Mouse (Mus musculus) neutrophil, adult 5-6 weeks (primary cell): ENCODE results near the gene Pnck. TPM values are rescaled to one million over a fixed set of nuclear protein-coding genes. Genes with fewer than 3 reads are reported as not detected.

ENCODE experiments used
- ATAC-seq: fragments of 151-379, 151-347 bp; 2 replicates; pipeline ENCODE4 v1.8.0; 2017; ENCODE audit warnings: mild to moderate bottlenecking, moderate TSS enrichment; ENCODE audit not compliant: insufficient number of reproducible peaks, poor library complexity, low FRiP score, severe bottlenecking; ENCODE audit errors: extremely low read depth
- total RNA-seq: library from RNA; stranded (forward); fragments of 200-1000 nt; gene quantifications from 2 replicates; pipeline ENCODE4 v1.2.3, GENCODE M21; 2017

Gene Pnck
- total RNA-seq, 1 experiment from 2014 or later = not detected

DNA sequence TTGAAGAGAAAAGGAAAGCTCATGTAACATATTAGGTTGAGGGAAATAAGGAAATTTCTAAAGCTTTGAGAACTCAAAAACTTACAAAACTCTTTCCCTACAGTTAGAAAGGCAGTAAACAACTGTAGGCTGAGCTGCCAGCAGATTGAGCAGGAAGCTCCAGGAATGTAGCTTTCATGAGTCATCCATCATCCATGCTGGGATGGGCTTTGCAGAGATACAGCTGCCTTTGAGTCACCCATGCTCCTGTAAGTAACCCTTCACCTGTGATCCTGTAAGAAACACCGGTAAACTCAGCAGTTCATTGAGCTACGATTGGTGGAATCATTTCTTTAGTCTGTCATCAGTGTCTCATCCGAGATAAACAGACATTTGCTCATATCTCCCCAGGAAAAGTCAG, 9.0 kb downstream of the Pnck start:
- no peak for ATAC-seq

GRCm38 (mm10) chrX:73645121-73645520, 14.8 kb downstream of the Pnck start:
- no peak for ATAC-seq

GRCm38 (mm10) chrX:73639901-73640469, 19.9 kb downstream of the Pnck start:
- no peak for ATAC-seq

DNA sequence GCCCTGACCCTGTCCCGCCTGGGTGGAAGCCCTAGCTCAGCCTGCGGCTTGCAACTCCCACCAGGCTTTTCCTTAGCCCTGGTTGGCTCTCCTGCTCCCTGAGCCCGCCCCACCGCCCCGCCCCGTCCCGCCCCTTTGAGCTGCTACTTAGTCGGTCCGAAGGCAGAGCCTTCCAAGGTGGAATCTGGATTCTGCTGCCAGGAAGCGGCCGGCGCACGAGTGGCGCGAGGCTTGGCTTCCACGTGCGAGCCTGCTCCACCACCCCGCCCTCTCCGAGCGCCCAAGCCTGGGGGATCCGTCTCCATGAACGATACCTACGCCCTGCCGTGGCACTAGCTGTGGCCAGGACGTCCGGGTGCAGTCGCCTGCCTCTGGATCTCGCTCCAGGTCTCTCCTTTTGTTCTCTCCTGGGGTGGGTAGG, 20.7 kb downstream of the Pnck start, which contains the start of gene Dusp9:
Gene Dusp9, plus strand, starts transcription at position 165 of the 421 bp plus-strand sequence.
- no peak for ATAC-seq

DNA sequence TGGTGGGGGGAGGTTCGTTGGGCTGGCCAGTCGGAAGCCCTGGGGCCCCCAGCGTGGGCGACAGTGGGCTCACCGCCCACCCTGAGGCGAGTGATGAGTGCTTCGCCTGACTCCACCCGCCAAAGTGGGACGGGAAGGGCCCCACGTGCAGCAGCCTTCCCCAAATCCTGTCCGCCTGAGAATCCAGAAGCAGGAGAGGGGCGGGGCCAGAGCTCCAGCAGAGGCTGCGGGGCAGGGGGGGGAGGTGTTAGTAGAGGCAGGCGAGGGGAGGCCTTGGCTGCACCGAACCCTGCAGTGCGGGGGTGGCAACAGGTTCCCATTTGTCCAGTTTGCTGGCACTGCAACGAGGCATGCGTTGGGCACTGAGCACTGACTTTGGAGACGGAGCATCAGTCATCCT, 22.5 kb downstream of the Pnck start:
- ATAC-seq = no peak

DNA sequence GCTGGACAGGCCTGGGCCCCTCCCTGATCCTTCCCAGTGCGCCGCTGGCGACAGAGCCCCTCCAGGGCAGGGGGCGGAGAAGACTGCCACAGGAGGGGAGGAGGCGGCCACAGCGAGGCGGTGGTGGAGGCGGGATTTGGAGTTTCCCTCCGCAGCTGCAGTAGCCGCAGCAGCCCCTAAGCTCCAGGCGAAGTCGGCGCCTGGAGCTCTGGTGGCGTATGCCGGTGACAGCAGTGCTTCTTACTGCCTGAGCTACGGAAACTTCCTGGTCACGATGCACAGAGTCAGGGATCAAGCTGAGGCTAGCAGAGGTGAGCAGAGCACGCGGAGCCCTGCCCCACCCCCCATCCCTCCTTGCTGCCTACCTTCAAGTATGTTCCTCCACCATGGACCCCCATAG, 24.5 kb downstream of the Pnck start:
- ATAC-seq = no peak

DNA sequence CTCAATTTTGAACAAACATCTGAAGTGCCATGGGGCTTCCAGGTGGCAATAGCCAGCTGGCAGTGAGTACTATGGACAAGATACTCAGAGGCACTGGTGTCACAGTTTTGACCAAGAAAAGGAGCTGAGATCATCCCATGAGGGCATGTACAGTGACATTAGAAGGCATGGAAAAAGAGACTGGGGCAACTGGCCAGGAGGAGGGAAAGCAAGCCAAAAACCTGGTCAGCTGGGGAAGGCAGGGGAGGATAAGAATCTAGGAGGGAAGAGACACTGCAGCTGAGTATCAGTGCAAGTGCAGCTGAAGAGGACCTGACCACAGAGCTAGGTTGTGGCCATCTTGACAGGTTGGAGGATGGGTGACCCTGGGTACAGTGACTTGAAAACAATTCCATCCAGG, 32.9 kb downstream of the Pnck start:
- ATAC-seq = no peak

DNA sequence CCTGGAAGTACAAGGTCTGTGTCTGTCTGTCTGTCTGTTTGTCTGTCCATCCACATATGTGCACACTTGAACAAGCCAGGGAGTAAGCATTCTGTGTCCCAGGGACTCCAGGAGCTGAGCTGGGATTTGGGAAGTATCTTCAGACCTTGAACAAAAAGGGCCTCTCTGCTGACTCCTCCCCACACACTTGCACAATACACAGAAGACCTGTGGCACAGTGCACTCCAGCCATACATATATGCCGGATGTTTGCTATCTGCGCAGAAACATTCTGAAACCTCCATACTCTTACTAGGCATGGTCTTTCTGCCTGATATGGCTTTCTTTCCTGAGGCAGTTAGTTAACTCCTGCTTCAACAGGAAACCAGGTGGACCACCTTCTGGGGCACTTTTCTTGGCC, 40.0 kb downstream of the Pnck start:
- ATAC-seq = no peak

DNA sequence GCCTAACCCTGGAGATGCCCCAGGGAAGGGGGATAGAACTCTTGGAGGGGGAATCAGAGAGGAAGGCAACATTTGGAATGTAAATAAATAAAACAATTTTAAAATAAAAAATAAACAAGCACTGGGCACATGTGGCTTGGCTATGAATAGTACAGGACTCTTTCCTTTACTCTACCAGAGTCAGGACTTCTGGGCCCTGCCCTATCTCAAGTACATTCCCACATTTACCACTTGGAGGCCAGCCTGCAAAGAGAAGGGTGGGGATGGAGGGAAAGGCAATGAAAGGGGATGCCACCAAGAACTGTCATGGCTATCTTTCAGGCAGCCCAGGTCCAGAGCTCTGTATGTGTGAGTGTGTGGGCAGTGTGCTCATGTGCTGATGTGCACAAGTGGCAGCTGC, 40.5 kb downstream of the Pnck start:
- ATAC-seq = no peak

- no peak for ATAC-seq
These were observed 44.0 kb downstream of the Pnck start for GRCm38 (mm10) chrX:73615876-73616275.

GRCm38 (mm10) chrX:73613665-73614064, 46.3 kb downstream of the Pnck start:
- no peak for ATAC-seq

Other genes starting within 250 kb of the Pnck start
- not detected in 2 replicates for gene Zfp92, start 249.0 kb downstream of the Pnck start, total RNA-seq
- not detected in 2 replicates for gene Trex2, start 224.8 kb downstream of the Pnck start, total RNA-seq
- 17.5 and 19.8 TPM in 2 replicates for gene Haus7, start 201.1 kb downstream of the Pnck start, total RNA-seq
- gene Bgn, start 176.5 kb downstream of the Pnck start, total RNA-seq = not detected in 2 replicates
- not detected in 2 replicates for gene Atp2b3, start 157.0 kb downstream of the Pnck start, total RNA-seq
- gene Dusp9, start 20.7 kb downstream of the Pnck start, total RNA-seq = not detected in 2 replicates
- gene Slc6a8, start 13.0 kb upstream of the Pnck start, total RNA-seq = 0.25 TPM in 1 of 2 replicates, not detected in the other
- 173 and 191 TPM in 2 replicates for gene Bcap31, start 56.1 kb upstream of the Pnck start, total RNA-seq
- gene Abcd1, start 56.5 kb upstream of the Pnck start, total RNA-seq = 29.6 and 31.7 TPM in 2 replicates
- gene Plxnb3, start 97.0 kb upstream of the Pnck start, total RNA-seq = 0.61 and 1.3 TPM in 2 replicates
- gene Srpk3, start 114.3 kb upstream of the Pnck start, total RNA-seq = 117 and 120 TPM in 2 replicates
- 138 and 153 TPM in 2 replicates for gene Idh3g, start 126.8 kb upstream of the Pnck start, total RNA-seq
- gene Ssr4, start 126.9 kb upstream of the Pnck start, total RNA-seq = 73.1 and 84.8 TPM in 2 replicates
- 0.61 and 0.93 TPM in 2 replicates for gene Pdzd4, start 164.9 kb upstream of the Pnck start, total RNA-seq
- gene Avpr2, start 232.0 kb upstream of the Pnck start, total RNA-seq = 2.4 and 2.6 TPM in 2 replicates
- gene L1cam, start 236.0 kb upstream of the Pnck start, total RNA-seq = 20.3 and 22.2 TPM in 2 replicates